Mouse (Mus musculus): ENCODE measurements around the gene Lyg2. TPM values are rescaled to one million over a fixed set of nuclear protein-coding genes. Genes with fewer than 3 reads are reported as not detected.

Gene Lyg2
- polyA plus RNA-seq, 1 experiment from 2014 or later: not detected

- Histone ChIP-seq H3K4me1 (ENCODE audit: insufficient read depth) (no peaks in the 10 kb centered on the region), H3K4me2 (peak overlapping the region; percentile 81), H3K9ac (peak overlapping the region; percentile 64), H3K27me3 (ENCODE audit: insufficient read depth, low read length) (no peaks in the 10 kb centered on the region), H3K36me3 (ENCODE audit: insufficient read depth) (no peaks in the 10 kb centered on the region), H3K9me3 (ENCODE audit: low read depth, low read length) (no peaks in the 10 kb centered on the region), H3K4me3 (ENCODE audit: low read depth, low read length) (peak overlapping the region; percentile 57), H3K27ac (ENCODE audit: low read depth) (peak overlapping the region; percentile 86)
- ATAC-seq (ENCODE audit: insufficient read depth) (peak; percentile 97), DNase-seq (peak; percentile 100)
- peak; percentile 56 for TF ChIP-seq CTCF (IDR thresholded peaks at IDR 0.05; ENCODE audit: low read depth)
- under 1% methylated on average over 84 of the region's 90 CpGs for WGBS
These were observed 51.5 kb downstream of the Lyg2 start for GRCm38 (mm10) chr1:37864511-37865400.

Other genes starting within 250 kb of the Lyg2 start
- gene 2010300C02Rik, start 196.4 kb downstream of the Lyg2 start, polyA plus RNA-seq (2014; fragmentation: Nextera tagmentation; extraction: Ambion mirVana): 8.1 and 8.5 TPM in 2 replicates
- 7.7 TPM in 2 replicates for gene Tsga10, start 50.1 kb downstream of the Lyg2 start, polyA plus RNA-seq (2014; fragmentation: Nextera tagmentation; extraction: Ambion mirVana)
- 7.2 and 9.4 TPM in 2 replicates for gene Lipt1, start 44.8 kb downstream of the Lyg2 start, polyA plus RNA-seq (2014; fragmentation: Nextera tagmentation; extraction: Ambion mirVana)
- gene Mitd1, start 26.1 kb downstream of the Lyg2 start, polyA plus RNA-seq (2014; fragmentation: Nextera tagmentation; extraction: Ambion mirVana): 24.2 and 26.4 TPM in 2 replicates
- gene Mrpl30, start 26.0 kb downstream of the Lyg2 start, polyA plus RNA-seq (2014; fragmentation: Nextera tagmentation; extraction: Ambion mirVana): 247 and 261 TPM in 2 replicates
- not detected in 2 replicates for gene Lyg1, start 41.3 kb upstream of the Lyg2 start, polyA plus RNA-seq (2014; fragmentation: Nextera tagmentation; extraction: Ambion mirVana)
- 127 and 153 TPM in 2 replicates for gene Txndc9, start 81.4 kb upstream of the Lyg2 start, polyA plus RNA-seq (2014; fragmentation: Nextera tagmentation; extraction: Ambion mirVana)
- 25.4 and 25.8 TPM in 2 replicates for gene Eif5b, start 81.5 kb upstream of the Lyg2 start, polyA plus RNA-seq (2014; fragmentation: Nextera tagmentation; extraction: Ambion mirVana)
- 27.3 and 32.3 TPM in 2 replicates for gene Rev1, start 213.3 kb upstream of the Lyg2 start, polyA plus RNA-seq (2014; fragmentation: Nextera tagmentation; extraction: Ambion mirVana)